Mouse (Mus musculus) adrenal gland, postnatal 25 days (tissue): ENCODE measurements around the gene Gm10720. TPM values are rescaled to one million over a fixed set of nuclear protein-coding genes. Genes with fewer than 3 reads are reported as not detected.
"Not testable (repeated sequence)": the region's sequence is repeated elsewhere in the genome, so short reads cannot be mapped to it uniquely, and the experiment has no call there.

ENCODE experiments used
- DNase-seq: peaks from one replicate; pipeline ENCODE4 v3.0.0; 2021; ENCODE audit warnings: mixed read lengths
- long read RNA-seq: library from polyadenylated mRNA; stranded (forward); transcript quantifications from one replicate; pipeline ENCODE4 v2.0.0, GENCODE M21; 2021
- total RNA-seq: library from RNA; stranded (reverse); gene quantifications from 2 replicates; pipeline ENCODE4 v1.2.3, GENCODE M21; 2021

Gene Gm10720
- not detected in 2 replicates for total RNA-seq
- long read RNA-seq: 0 reads

DNA sequence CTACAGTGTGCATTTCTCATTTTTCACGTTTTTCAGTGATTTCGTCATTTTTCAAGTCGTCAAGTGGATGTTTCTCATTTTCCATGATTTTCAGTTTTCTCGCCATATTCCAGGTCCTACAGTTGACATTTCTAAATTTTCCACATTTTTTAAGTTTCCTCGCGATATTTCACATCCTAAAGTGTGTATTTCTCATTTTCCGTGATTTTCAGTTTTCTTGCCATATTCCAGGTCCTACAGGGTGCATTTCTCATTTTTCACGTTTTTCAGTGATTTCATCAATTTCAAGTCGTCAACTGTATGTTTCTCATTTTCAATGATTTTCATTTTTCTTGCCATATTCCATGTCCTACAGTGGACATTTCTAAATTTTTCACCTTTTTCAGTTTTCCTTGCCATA is at the start of gene Gm10720:
Gm10720 (plus strand) TSS at position 301 of the 400 bp plus-strand sequence.
- DNase-seq: not testable (repeated sequence)

- not testable (repeated sequence) for DNase-seq
Observed at GRCm38 (mm10) chr9:3000445-3000972, 14.9 kb upstream of the Gm10720 start, which contains the start of gene Gm10722. Gene Gm10722 (plus strand): TSS chr9:3000922.

- DNase-seq: not testable (repeated sequence)
Observed at GRCm38 (mm10) chr9:3001006-3001405, 14.4 kb upstream of the Gm10720 start.

GRCm38 (mm10) chr9:3001948-3002659 is 13.3 kb upstream of the Gm10720 start:
- DNase-seq: peak; percentile 100

DNA sequence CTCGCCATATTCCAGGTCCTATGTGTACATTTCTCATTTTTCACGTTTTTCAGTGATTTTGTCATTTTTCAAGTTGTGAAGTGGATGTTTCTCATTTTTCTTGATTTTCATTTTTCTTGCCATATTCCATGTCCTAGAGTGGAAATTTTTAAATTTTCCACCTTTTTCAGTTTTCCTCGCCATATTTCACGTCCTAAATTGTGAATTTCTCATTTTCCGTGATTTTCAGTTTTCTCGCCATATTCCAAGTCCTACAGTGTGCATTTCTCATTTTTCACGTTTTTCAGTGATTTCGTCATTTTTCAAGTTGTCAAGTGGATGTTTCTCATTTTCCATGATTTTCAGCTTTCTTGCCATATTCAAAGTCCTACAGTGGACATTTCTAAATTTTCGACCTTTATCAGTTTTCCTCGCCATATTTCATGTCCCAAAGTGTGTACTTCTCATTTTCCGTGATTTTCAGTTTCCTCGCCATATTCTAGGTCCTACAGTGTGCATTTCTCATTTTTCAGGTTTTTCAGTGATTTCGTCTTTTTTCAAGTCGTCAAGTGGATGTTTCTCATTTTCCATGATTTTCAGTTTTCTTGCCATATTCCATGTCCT is 12.6 kb upstream of the Gm10720 start, which contains the start of gene Gm11168:
Gm11168 (plus strand) TSS at position 553 of the 603 bp plus-strand sequence.
- not testable (repeated sequence) for DNase-seq

GRCm38 (mm10) chr9:3006179-3006578 is 9.3 kb upstream of the Gm10720 start:
- not testable (repeated sequence) for DNase-seq

- DNase-seq: not testable (repeated sequence)
Observed at GRCm38 (mm10) chr9:3006636-3007035, 8.8 kb upstream of the Gm10720 start.

DNA sequence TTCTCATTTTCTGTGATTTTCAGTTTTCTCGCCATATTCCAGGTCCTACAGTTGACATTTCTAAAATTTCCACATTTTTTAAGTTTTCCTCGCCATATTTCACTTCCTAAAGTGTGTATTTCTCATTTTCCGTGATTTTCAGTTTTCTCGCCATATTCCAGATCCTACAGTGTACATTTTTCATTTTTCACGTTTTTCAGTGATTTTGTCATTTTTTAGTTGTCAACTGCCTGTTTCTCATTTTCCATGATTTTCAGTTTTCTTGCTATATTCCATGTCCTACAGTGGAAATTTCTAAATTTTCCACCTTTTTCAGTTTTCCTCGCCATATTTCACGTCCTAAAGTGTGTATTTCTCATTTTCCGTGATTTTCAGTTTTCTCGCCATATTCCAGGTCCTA is 8.2 kb upstream of the Gm10720 start:
- not testable (repeated sequence) for DNase-seq

DNA sequence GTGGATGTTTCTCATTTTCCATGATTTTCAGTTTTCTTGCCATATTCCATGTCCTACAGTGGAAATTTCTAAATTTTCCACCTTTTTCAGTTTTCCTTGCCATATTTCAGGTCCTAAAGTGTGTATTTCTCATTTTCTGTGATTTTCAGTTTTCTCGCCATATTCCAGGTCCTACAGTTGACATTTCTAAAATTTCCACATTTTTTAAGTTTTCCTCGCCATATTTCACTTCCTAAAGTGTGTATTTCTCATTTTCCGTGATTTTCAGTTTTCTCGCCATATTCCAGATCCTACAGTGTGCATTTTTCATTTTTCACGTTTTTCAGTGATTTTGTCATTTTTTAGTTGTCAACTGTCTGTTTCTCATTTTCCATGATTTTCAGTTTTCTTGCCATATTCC is 6.1 kb upstream of the Gm10720 start:
- not testable (repeated sequence) for DNase-seq

GRCm38 (mm10) chr9:3012054-3012621 is 3.3 kb upstream of the Gm10720 start:
- not testable (repeated sequence) for DNase-seq

DNA sequence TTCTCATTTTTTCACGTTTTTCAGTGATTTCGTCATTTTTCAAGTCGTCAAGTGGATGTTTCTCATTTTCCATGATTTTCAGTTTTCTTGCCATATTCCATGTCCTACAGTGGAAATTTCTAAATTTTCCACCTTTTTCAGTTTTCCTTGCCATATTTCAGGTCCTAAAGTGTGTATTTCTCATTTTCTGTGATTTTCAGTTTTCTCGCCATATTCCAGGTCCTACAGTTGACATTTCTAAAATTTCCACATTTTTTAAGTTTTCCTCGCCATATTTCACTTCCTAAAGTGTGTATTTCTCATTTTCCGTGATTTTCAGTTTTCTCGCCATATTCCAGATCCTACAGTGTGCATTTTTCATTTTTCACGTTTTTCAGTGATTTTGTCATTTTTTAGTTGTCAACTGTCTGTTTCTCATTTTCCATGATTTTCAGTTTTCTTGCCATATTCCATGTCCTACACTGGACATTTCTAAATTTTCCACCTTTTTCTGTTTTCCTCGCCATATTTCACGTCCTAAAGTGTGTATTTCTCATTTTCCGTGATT is 2.6 kb upstream of the Gm10720 start, which contains the start of gene Gm10721:
Gm10721 (plus strand) TSS at position 408 of the 547 bp plus-strand sequence.
- not testable (repeated sequence) for DNase-seq

DNA sequence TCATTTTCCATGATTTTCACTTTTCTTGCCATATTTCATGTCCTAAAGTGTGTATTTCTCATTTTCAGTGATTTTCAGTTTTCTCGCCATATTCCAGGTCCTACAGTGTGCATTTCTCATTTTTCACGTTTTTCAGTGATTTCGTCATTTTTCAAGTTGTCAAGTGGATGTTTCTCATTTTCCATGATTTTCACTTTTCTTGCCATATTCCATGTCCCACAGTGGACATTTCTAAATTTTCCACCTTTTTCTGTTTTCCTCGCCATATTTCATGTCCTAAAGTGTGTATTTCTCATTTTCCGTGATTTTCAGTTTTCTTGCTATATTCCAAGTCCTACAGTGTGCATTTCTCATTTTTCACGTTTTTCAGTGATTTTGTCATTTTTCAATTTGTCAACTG is 442 bp downstream of the Gm10720 start:
- DNase-seq: not testable (repeated sequence)

- DNase-seq: not testable (repeated sequence)
Observed at GRCm38 (mm10) chr9:3017108-3017507, 1.7 kb downstream of the Gm10720 start, which contains the start of gene Gm10719. Gene Gm10719 (plus strand): TSS chr9:3017408.

GRCm38 (mm10) chr9:3018944-3019343 is 3.5 kb downstream of the Gm10720 start:
- peak; percentile 90 for DNase-seq

DNA sequence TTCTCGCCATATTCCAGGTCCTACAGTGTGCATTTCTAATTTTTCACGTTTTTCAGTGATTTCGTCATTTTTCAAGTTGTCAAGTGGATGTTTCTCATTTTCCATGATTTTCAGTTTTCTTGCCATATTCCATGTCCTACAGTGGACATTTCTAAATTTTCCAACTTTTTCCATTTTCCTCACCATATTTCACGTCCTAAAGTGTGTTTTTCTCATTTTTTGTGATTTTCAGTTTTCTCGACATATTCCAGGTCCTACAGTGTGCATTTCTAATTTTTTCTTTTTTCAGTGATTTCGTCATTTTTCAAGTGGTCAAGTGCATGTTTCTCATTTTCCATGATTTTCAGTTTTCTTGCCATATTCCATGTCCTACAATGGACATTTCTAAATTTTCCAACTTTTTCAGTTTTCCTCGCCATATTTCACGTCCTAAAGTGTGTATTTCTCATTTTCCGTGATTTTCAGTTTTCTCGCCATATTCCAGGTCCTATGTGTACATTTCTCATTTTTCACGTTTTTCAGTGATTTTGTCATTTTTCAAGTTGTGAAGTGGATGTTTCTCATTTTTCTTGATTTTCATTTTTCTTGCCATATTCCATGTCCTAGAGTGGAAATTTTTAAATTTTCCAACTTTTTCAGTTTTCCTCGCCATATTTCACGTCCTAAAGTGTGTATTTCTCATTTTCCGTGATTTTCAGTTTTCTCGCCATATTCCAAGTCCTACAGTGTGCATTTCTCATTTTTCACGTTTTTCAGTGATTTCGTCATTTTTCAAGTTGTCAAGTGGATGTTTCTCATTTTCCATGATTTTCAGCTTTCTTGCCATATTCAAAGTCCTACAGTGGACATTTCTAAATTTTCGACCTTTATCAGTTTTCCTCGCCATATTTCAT is 4.6 kb downstream of the Gm10720 start:
- peak; percentile 78 for DNase-seq

GRCm38 (mm10) chr9:3022316-3023008 is 7.0 kb downstream of the Gm10720 start:
- DNase-seq: not testable (repeated sequence)

- not testable (repeated sequence) for DNase-seq
Observed at GRCm38 (mm10) chr9:3023312-3023984, 8.0 kb downstream of the Gm10720 start, which contains the start of gene Gm10718. Gene Gm10718 (plus strand): TSS chr9:3023547.

GRCm38 (mm10) chr9:3023985-3024648 is 8.7 kb downstream of the Gm10720 start:
- DNase-seq: not testable (repeated sequence)

GRCm38 (mm10) chr9:3024912-3025467 is 9.5 kb downstream of the Gm10720 start, which contains the start of gene Gm10717:
Gene Gm10717 (plus strand): TSS chr9:3025417.
- DNase-seq: not testable (repeated sequence)
